Mouse (Mus musculus): ENCODE results near the gene Smpd3.

Smpd3 gene

DNA sequence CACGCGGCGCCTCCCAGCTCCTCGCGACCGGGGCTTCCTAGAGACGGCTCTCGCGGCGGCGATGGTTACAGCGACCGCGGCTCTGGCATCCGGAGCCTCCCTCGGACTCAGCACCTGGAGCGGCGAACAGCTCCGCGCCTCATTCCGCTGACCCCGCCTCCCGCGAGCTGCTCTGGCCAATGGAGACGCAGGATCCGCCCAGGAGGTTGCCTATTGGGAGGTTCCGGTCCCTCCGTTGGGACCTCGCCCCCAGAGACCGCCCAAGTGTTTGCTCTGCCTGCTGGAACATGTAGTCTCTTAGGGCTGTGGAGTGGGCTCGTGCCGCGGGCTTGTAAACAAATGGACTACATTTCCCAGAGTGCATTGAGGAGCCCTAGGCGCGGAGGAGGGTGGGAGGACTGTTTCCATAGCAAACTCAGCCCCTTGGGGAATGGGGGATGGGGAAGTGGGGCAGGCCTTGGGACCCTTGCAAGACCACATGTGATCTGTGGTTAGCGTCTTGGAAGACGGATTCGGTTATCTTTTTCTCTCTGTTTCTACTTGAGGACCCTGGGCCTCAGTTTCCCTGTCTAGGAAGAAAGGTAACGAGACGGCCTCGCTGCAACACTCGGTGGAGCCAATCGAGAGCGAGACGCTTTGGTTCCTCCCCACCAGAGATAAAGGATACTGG is at the start of gene Smpd3:
TSS of gene Smpd3 (minus strand) at position 137 of the 670 bp plus-strand sequence.
- ATAC-seq (ENCODE audit: insufficient number of reproducible peaks, low FRiP score, low TSS enrichment): peak; percentile 99

DNA sequence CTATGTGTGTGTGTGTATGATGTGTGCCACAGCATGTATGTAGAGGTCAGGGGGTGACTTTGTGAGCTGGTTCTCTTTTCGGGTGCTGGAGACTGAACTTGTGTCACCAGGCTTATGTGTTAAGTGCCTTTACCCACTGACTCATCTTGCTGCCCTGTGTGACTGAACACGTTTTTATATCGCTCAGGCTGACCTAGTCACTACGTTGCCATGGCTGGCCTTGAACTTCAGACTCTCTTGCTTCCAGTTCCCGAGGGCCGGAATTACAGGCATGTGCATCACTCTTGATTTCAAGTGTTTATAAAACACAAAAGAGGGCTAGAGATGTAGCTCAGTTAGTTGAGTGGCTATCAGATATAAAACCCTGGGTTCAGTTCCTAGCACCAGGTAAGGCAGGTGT is 43.2 kb upstream of the Smpd3 start:
- ATAC-seq (ENCODE audit: insufficient number of reproducible peaks, low FRiP score, low TSS enrichment): no peak

DNA sequence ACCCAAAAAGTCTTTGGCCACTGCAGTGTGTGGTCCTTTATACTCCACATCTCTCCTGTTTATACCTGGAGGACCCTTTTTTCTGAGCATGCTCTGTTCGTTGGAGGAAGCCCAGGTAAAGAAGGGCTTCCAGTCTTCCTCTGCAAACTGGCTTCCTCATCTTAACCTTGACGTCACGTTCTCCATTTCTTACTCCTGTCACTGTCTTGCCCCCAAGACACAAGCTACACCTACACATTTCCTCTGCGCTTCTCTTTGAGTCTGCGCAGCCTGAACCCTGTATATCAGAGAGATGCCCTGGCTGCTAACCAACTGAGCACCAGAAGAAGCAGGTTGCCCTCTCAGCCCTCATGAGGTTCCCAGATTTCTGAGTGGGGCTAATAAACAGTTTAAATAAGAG is 41.6 kb upstream of the Smpd3 start:
- ATAC-seq (ENCODE audit: insufficient number of reproducible peaks, low FRiP score, low TSS enrichment): no peak

DNA sequence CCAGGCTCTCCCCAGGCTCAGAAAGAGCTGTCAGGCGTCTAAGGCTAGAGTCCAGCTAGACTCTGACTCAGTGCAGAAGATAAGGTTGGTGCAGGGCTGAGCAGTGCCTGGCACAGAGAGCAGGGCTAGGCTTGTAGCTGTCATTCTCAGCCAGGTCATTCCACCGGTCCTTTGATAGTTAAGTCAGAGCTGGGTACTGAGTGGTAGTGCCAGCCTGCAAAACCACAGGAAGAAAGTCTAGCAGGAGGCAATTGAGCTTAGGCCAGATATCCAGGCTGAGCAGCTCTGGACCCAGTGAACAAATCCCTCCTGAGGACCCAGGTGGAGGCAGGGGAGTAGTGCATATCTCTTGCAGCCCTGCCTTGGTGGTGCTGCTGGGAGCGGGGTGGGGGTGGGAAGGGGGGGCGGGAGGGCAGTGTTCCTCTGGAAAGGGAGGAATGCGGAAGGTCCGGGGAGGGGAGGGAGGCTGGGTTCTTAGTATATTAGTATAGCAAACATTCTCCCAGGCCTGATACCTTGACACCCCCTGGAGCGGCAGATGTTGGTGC is 40.8 kb upstream of the Smpd3 start:
- peak; percentile 45; the same call in 1 of the 2 replicates for ATAC-seq (ENCODE audit: insufficient number of reproducible peaks, low FRiP score, low TSS enrichment)

DNA sequence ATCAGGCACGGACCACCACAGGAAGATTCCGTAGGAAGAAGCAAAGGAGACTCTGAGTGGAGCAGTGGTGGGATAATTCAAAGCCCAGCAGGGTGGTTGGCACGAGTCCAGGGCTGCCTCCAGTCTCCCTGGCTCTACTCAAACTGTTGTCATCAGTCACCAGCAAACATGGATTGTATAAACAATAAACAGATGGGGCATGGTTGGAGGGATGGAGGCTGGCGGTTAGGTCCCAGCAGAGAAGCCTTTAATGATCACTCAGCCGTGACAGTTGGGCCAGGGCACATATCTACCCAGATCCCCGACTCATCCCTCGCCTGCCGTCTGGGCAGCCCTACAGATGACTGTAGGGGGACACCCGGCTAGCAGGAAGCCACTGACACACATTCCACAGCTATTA is 39.1 kb upstream of the Smpd3 start:
- ATAC-seq (ENCODE audit: insufficient number of reproducible peaks, low FRiP score, low TSS enrichment): peak; percentile 69

GRCm38 (mm10) chr8:106375957-106376356 is 38.2 kb upstream of the Smpd3 start:
- ATAC-seq (ENCODE audit: insufficient number of reproducible peaks, low FRiP score, low TSS enrichment): no peak

DNA sequence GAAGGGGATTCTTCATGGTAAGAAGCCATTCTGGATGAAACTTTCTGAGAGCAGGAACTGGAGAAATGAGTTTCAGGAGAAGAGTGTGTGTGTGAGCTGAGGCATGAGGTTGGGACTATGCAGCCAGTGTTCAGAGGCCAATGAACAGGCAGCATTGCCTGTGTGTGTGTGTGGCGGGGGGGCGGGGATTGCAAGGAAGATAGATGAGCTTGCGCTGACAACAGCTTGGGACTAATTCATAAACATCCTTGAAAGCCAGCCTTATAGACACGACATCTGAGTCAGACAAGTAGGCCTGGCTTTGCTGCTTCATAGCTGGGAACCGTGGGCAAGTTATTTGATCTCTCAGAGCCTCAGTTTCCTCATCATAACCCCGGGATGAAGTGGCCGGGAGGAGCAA is 31.3 kb upstream of the Smpd3 start:
- ATAC-seq (ENCODE audit: insufficient number of reproducible peaks, low FRiP score, low TSS enrichment): no peak

DNA sequence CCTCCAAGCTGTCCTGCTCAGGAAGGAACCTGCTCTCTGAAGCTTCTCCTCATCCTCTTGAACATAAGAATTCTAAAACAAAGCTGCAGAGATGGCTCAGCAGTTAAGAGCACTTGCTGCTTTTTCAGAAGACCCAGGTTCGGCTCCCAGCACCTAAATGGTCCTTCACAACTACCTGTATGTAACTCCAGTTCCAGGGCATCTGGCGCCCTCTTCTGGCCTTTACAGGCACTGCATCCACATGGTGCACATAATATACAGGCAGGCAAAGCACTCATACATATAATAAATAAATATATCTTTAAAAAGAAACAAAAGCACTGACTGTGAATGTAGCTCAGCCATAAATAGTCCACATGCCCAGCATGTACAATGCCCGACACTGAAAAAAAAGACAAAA is 30.7 kb upstream of the Smpd3 start:
- no peak for ATAC-seq (ENCODE audit: insufficient number of reproducible peaks, low FRiP score, low TSS enrichment)

DNA sequence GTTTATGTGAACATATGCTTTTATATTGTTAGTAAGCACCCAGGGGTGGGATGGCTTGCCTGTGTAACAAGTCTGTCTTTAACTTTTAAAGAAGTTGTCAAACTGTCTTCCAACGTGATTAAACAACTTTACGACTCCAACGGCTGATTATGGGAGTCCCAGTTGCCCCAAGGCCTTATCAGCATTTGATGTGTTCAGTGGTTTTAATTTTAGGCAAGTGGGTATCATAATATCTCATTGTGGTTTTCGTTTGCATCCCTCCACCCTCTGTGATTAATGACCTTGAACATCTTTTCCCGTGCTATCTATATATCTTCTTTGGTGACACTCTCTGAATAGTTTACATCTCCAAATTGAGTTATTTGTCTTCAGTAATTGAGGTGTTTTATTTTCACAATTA is 27.0 kb upstream of the Smpd3 start:
- no peak for ATAC-seq (ENCODE audit: insufficient number of reproducible peaks, low FRiP score, low TSS enrichment)

DNA sequence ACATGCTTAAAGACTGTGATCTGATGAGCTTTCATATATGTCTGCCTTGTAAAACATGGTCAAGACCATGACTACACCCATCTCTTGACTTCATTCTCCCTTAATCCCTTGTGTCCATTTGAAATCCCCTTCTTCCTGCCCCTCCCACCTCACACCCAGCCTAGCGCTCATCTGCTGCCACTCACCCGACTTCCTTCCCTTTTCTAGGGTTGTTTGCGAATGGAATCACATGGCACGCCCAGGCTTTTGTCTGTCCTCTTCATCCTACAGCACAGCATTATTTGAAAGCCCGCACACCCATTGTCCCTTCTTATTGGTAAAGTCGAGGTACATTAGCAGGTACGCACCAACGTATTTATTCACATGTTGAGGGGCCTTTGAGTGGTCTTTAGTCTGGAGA is 26.5 kb upstream of the Smpd3 start:
- ATAC-seq (ENCODE audit: insufficient number of reproducible peaks, low FRiP score, low TSS enrichment): no peak

DNA sequence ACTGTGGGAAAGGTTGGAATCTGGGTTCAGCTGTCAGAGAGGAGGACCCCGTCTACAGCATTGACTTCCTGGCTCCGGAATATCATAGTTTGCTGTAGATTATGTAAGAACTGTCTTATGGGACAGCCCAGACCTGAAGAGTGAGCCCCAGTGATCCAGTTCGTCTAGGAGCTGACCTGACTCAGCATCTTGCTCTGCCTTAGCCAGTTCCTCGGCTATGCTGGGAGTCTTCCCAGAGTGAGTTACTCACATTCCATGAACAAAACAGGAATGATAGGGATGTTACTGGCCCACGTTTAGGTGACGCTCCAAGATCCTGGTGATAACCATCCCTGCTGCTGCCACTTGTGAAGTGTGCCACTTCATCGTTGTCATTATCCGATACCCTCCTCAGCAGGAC is 25.5 kb upstream of the Smpd3 start:
- no peak for ATAC-seq (ENCODE audit: insufficient number of reproducible peaks, low FRiP score, low TSS enrichment)

DNA sequence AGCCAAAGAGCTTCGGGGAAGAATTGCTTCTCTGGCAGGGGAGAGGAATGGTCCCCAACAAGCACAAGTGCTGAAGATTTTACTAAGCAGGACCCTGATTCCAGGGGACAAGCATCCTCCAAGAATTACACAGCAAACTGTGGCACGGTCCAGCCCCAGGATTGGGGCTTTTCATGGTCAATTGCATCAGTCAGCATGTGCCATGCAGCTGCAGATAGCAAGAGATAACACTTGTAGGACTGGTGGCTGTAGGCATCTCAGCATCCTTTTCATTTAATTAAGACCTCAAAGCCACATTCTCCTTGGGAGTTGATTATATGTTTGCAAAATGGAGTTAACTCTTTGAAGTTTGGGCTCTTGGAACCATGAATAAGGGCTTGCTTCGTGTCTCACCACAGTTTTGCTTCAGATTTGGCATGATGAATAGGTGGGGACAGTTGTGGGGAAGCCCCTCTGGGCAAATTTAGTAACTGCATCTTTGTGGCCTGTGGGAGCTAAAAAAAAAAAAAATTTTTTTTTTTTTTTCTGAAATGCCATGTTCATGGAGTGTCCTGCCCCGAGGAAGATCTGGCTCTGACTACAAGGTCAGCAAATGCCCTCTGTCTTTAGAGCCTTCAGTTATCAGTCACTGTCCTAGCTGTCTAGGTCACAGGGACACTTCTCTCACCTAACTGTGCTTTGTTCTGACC is 22.0 kb upstream of the Smpd3 start:
- no peak for ATAC-seq (ENCODE audit: insufficient number of reproducible peaks, low FRiP score, low TSS enrichment)

DNA sequence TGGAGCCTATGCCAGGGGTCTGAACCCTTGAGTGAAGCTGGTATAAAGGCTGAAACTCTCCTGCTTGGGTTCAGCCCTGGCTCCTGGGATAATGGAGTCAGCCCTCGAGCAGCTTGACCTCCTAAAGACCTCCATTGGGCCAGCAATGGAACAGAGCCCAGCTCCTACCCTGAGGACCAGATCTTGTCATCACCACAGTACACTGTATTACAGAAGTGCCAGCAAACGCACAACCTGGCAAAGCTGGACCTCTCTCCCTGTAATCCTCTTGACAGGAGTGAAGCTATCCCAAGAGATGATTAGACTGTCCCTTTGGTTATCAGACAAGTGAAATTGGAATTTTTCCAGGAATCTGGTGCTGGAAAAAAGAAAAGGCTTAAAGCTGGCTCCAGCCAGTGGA is 13.3 kb upstream of the Smpd3 start:
- ATAC-seq (ENCODE audit: insufficient number of reproducible peaks, low FRiP score, low TSS enrichment): no peak

DNA sequence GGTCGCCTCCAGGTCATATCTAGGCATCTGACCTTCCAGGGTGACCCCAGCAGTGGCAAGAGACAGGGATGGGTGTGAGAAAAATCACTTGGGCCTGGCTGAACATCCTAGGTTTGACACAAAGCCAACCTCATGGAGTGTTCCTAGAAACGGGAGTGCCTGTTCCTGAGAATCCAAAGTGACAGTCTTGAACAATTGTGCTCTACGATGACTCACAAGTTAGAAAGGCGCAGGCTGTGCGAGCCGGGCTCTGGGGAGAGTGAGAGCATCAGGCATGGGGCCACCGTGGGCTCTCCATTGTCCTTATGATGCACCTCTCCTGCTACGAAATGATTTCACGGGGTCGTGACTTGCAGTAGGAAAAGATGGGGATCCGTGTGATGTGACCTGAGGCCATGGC is 11.6 kb upstream of the Smpd3 start:
- no peak for ATAC-seq (ENCODE audit: insufficient number of reproducible peaks, low FRiP score, low TSS enrichment)

DNA sequence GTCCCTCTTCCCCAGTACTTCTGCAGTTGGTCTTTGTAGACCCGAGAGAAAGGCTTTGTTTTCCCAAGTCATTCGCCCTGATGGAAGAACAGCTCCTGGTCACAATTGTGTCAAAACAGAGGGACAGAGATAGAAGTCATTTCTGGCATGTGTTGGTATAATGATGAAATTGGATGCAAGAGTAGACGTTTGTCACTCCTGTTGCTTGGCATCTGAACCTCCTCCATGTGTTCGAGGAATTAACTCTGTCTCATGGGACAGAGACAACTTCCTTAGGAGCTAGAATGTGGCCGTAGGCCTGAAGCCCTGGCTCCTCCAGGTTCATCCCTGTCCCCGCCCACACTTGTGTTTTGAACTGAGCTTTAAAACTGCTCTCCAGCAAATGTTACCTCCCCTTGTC is 8.3 kb upstream of the Smpd3 start:
- ATAC-seq (ENCODE audit: insufficient number of reproducible peaks, low FRiP score, low TSS enrichment): no peak

DNA sequence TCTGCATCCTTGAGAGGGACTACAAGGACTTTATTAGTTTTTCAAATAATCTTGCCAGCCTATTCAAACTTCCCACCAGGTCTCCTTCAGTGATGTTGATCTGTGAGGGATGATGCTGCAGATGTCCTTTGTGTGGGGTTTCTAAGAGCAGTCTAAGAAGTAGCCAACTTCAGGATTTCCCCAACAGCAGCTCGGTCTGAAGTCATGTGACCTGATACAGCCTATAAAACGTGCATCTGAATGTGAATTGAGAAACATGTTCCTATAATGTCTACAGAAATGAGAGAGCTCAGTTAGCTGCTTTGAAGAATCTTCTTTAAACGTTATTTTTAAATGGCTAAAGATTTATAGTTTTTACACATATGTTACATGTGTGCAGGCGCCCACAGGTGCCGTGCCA is 5.7 kb upstream of the Smpd3 start:
- no peak for ATAC-seq (ENCODE audit: insufficient number of reproducible peaks, low FRiP score, low TSS enrichment)

DNA sequence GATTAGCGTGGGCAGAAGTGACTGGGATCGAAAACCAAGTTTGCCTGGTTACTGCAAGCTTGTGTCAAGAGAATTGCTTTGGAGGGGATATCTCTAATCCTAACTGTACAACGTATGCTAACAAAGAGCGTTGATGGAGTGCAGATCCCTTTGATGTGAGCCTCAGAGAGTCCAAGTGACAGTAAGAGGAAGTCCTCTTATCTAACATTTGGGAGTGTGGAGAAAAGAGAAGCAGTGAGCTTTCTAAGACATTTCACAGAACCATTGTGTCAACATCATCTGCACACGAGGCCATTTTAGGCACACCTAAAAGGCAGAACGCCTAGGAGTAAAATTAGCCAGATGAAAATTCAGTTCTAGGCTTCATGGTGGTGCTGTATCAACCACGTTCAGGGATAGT is 5.0 kb upstream of the Smpd3 start:
- ATAC-seq (ENCODE audit: insufficient number of reproducible peaks, low FRiP score, low TSS enrichment): no peak

DNA sequence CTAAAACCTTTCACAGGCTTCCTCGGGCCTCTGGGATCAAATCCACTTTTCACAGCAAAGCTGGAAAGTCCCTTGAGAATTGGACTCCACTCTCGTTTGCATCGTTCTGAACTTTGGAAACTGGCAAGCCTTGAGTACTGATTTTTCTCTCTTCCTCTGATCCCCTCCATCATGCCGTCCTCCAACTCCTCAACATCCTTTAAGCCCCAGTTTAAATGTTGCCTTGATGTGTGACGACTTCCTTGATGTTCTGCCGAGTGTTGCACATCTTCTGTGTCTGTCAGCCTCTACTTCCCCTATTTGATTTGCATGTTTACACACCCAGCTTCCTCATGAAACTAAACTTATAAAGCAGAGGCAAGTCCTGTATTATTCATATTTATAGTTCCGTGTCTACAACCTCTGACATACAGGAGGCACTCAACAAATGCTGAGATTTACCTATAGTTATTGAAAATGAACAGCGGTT is 987 bp upstream of the Smpd3 start:
- ATAC-seq (ENCODE audit: insufficient number of reproducible peaks, low FRiP score, low TSS enrichment): no peak

GRCm38 (mm10) chr8:106336561-106336960 is 1.2 kb downstream of the Smpd3 start:
- no peak for ATAC-seq (ENCODE audit: insufficient number of reproducible peaks, low FRiP score, low TSS enrichment)

- ATAC-seq (ENCODE audit: insufficient number of reproducible peaks, low FRiP score, low TSS enrichment): no peak
These were observed 1.8 kb downstream of the Smpd3 start for GRCm38 (mm10) chr8:106336031-106336430.

DNA sequence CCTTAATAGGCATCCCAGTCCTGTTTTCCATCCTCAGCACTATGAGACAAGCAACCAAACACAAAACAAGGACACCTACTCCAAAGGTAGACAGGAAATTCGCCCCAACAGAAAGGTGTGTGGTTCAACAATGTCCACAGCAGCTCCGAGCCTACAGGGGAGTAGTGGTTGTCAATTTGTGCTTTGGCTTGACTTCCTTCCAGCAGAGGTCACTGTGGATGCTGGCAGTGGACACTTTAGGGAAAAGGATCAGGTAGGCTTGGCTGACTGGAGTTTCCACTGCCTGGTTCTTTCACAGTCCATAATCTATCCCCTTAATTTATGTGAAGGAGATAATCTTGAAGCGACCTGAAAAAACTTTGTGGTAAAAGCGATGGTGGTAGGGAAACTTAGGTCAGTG is 2.6 kb downstream of the Smpd3 start:
- ATAC-seq (ENCODE audit: insufficient number of reproducible peaks, low FRiP score, low TSS enrichment): no peak

DNA sequence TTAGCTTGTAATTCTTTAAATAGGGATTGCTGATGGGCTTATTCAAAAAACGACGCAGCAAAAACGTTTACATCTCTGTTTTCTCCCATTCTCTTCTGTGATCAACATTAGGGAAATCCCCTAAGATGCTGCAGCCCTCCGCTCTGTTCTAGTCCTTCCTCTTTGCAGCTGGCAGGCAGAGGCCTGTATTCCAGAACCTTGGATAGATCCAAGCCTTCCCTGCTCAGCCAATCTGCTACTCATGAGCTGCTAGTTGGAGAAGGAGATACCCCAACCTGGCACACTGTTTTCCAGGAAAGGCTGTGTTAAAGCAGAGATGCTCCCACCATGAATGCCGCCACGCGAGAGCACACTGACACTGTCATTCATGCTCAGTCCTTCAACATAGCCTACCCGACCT is 4.4 kb downstream of the Smpd3 start:
- no peak for ATAC-seq (ENCODE audit: insufficient number of reproducible peaks, low FRiP score, low TSS enrichment)

Data from cerebellum, adult (tissue).